Mouse (Mus musculus): ENCODE data around the gene Vmn2r17. TPM values are rescaled to one million over a fixed set of nuclear protein-coding genes. Genes with fewer than 3 reads are reported as not detected.

The Vmn2r17 gene
- polyA plus RNA-seq (2015; fragmentation: Nextera tagmentation; extraction: Ambion mirVana), result not detected in 2 replicates

GRCm38 (mm10) chr5:109419388-109419787, at the start of gene Vmn2r17:
TSS of gene Vmn2r17 (plus strand) at chr5:109419688.
- Histone ChIP-seq H3K36me3 (ENCODE audit: control insufficient read depth, insufficient read depth) (no peaks in the 10 kb centered on the region), H3K27me3 (replicated peaks; ENCODE audit: control insufficient read depth, insufficient read depth, low read length) (no peaks in the 10 kb centered on the region), H3K9ac (replicated peaks; ENCODE audit: low read depth, low read length) (no peak within 1 kb of the TSS), H3K27ac (ENCODE audit: low read length) (no peak within 1 kb of the TSS), H3K4me1 (replicated peaks; ENCODE audit: control insufficient read depth, insufficient read depth, low read length) (no peaks in the 10 kb centered on the region), H3K4me2 (ENCODE audit: low read length) (no peak within 1 kb of the TSS), H3K4me3 (replicated peaks; ENCODE audit: low read length) (no peak within 1 kb of the TSS), H3K9me3 (ENCODE audit: control insufficient read depth, low read length) (peaks cover 2% of the 10 kb centered on the region)
- WGBS, result 61% methylated on average over 2 of the region's 2 CpGs
- ATAC-seq, result no peak

DNA sequence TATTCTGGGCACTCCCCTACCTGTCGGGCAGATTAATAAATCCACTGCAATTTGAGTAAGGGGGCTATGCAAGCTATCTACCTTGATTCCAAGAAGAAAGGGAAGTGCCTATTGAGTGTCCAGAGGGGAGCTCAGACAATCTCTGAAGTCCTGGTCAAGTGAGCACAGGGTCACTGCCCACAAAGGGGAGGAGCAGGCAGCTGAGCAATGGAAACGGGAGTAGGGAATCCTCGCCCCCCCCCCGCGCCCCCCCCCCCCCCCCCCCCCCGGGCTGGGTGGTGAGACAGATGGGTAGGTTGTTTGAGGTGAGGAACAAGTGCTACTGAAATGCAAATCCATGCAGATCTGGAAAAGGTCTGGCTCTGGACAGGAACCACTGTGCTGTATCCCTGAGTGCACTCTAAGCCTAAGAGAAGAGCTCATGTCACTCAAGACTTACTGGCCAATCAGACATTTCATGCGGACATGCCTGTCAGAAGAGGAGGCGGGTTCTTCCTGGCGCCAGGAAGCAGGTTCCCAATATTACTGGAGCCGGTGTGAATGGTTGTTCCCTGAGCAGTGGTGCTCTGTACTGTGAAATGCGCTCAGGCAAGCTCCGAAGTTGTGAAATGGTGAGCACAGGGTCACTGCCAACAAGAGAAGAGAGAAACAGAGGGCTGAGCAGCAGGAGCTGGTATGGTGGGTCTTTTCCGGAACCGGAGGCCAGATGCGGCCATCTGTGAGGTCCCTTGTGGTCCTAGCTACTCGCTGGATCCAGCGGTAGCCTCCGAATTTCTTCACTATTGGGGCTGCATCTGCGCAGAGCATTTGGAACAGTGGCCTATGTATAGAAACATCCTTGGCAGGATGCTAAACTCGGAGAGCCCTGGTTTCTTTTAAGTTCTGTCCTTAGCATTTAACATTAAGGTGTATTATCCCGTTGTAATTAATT, 47.4 kb downstream of the Vmn2r17 start:
- Histone ChIP-seq H3K4me3 (replicated peaks; ENCODE audit: low read length) (peak overlapping the region; percentile 23), H3K9me3 (ENCODE audit: control insufficient read depth, low read length) (peaks cover 4% of the 10 kb centered on the region)
- peak; percentile 36; the same call in 1 of the 2 replicates for ATAC-seq

DNA sequence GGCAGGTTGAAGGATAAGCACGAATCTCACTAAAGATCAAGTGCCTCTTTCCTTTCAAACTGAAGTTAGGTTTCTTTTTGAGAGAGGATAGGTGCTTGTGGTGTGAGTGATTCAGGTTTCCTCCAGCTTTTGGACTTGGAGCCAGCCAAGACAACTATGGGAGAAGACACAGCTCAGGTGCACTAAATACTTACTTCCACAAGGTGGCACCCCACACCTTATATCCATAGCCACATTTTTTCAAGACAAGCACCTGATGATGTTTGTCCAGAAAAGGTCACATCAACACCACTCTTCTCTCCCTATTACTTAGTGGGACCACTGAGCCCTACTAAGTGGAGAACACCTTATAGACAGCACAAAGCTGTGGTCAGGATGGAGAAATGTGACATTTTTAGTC, 87.2 kb downstream of the Vmn2r17 start:
- WGBS, result 10% methylated on average over 1 of the region's 1 CpGs
- H3K4me2 ChIP-seq (ENCODE audit: low read length), result no peak overlapping the region
- no peak overlapping the region for H3K27ac ChIP-seq (ENCODE audit: low read length)
- no peak overlapping the region for H3K9ac ChIP-seq (replicated peaks; ENCODE audit: low read depth, low read length)
- 0 out of 2 replicates have a peak, but pooled peaks cover 2% of the 10 kb centered on the region for H3K9me3 ChIP-seq (ENCODE audit: control insufficient read depth, low read length)
- no peaks in the 10 kb centered on the region for H3K27me3 ChIP-seq (replicated peaks; ENCODE audit: control insufficient read depth, insufficient read depth, low read length)
- no peak overlapping the region for H3K4me3 ChIP-seq (replicated peaks; ENCODE audit: low read length)
- no peaks in the 10 kb centered on the region for H3K36me3 ChIP-seq (ENCODE audit: control insufficient read depth, insufficient read depth)
- ATAC-seq, result no peak
- no peaks in the 10 kb centered on the region for H3K4me1 ChIP-seq (replicated peaks; ENCODE audit: control insufficient read depth, insufficient read depth, low read length)

More for the DNA sequence above, 47.4 kb downstream of the Vmn2r17 start:
- no peaks in the 10 kb centered on the region for H3K36me3 ChIP-seq (ENCODE audit: control insufficient read depth, insufficient read depth)
- no peak overlapping the region for H3K27ac ChIP-seq (ENCODE audit: low read length)
- WGBS, result 24% methylated on average over 20 of the region's 21 CpGs
- no peaks in the 10 kb centered on the region for H3K27me3 ChIP-seq (replicated peaks; ENCODE audit: control insufficient read depth, insufficient read depth, low read length)
- peak overlapping the region; percentile 29 for H3K4me2 ChIP-seq (ENCODE audit: low read length)
- H3K4me1 ChIP-seq (replicated peaks; ENCODE audit: control insufficient read depth, insufficient read depth, low read length), result no peaks in the 10 kb centered on the region
- H3K9ac ChIP-seq (replicated peaks; ENCODE audit: low read depth, low read length), result no peak overlapping the region

Other genes with a start within 250 kb of the Vmn2r17 start
- not detected in 2 replicates for gene Vmn2r13, start 227.5 kb upstream of the Vmn2r17 start, polyA plus RNA-seq (2015; fragmentation: Nextera tagmentation; extraction: Ambion mirVana)
- gene Vmn2r14, start 195.0 kb upstream of the Vmn2r17 start, polyA plus RNA-seq (2015; fragmentation: Nextera tagmentation; extraction: Ambion mirVana), result not detected in 2 replicates
- gene Vmn2r15, start 122.0 kb upstream of the Vmn2r17 start, polyA plus RNA-seq (2015; fragmentation: Nextera tagmentation; extraction: Ambion mirVana), result not detected in 2 replicates
- gene Vmn2r16, start 89.5 kb upstream of the Vmn2r17 start, polyA plus RNA-seq (2015; fragmentation: Nextera tagmentation; extraction: Ambion mirVana), result not detected in 2 replicates
- 10.9 and 11.4 TPM in 2 replicates for gene Crlf2, start 139.3 kb downstream of the Vmn2r17 start, polyA plus RNA-seq (2015; fragmentation: Nextera tagmentation; extraction: Ambion mirVana)

Measured in forebrain, embryonic 16.5 days (tissue).